Mouse (Mus musculus) hindbrain, embryonic 12.5 days (tissue): ENCODE results near the gene Olfr287. TPM values are rescaled to one million over a fixed set of nuclear protein-coding genes. Genes with fewer than 3 reads are reported as not detected.

Experiments
- ATAC-seq: fragments of 200-750 bp; cut with Nextera tagmentation; 2 replicates; pipeline ENCODE4 v1.8.0; 2017; ENCODE audit warnings: moderate TSS enrichment; ENCODE audit not compliant: low FRiP score
- H3K27ac ChIP-seq: fragments of 300-500 bp; sonication (generic); 2 replicates; pipeline ENCODE4 v1.5.1; 2016; ENCODE audit warnings: mild to moderate bottlenecking
- H3K27me3 ChIP-seq: fragments of 300-500 bp; sonication (generic); 2 replicates; pipeline ENCODE4 v1.6.1; 2016; ENCODE audit warnings: mild to moderate bottlenecking
- H3K36me3 ChIP-seq: fragments of 300-500 bp; sonication (generic); 2 replicates; pipeline ENCODE4 v1.6.1; 2016; ENCODE audit warnings: mild to moderate bottlenecking
- H3K4me1 ChIP-seq: fragments of 300-500 bp; sonication (generic); 2 replicates; pipeline ENCODE4 v1.6.1; 2016
- H3K4me2 ChIP-seq: fragments of 300-500 bp; sonication (generic); replicated peaks from 2 replicates; pipeline ENCODE4 v1.6.1; 2016; ENCODE audit warnings: mild to moderate bottlenecking
- H3K4me3 ChIP-seq: fragments of 300-500 bp; sonication (generic); 2 replicates; pipeline ENCODE4 v1.5.1; 2016; ENCODE audit warnings: mild to moderate bottlenecking
- H3K9ac ChIP-seq: fragments of 300-500 bp; sonication (generic); 2 replicates; pipeline ENCODE4 v1.6.1; 2016; ENCODE audit warnings: mild to moderate bottlenecking, moderate library complexity
- H3K9me3 ChIP-seq: fragments of 300-500 bp; sonication (generic); replicated peaks from 2 replicates; pipeline ENCODE4 v1.6.1; 2016; ENCODE audit warnings: mild to moderate bottlenecking
- WGBS: fragments of 180-500 bp; shearing (Covaris S2); methylation state at CpG from one replicate; pipeline ENCODE4 v1.1.7; 2016; 5-methylcytosine and 5-hydroxymethylcytosine counted together
- polyA plus RNA-seq: library from polyadenylated mRNA; unstranded; fragments of >200 nt; fragmentation: Nextera tagmentation; extraction: Ambion mirVana; gene quantifications from 2 replicates; pipeline ENCODE4 v1.2.1, GENCODE M21; 2016

The Olfr287 gene
- polyA plus RNA-seq, 1 experiment from 2014 or later: not detected

- peak; percentile 86 for ATAC-seq
- H3K27me3 ChIP-seq: peaks cover 47% of the 10 kb centered on the region
These were observed 53.8 kb downstream of the Olfr287 start, which contains the start of gene Ccdc184 for GRCm38 (mm10) chr15:98166963-98167644. TSS of gene Ccdc184 (plus strand) at chr15:98167158.

GRCm38 (mm10) chr15:98165525-98165924, 55.3 kb downstream of the Olfr287 start, which contains the start of gene Asb8:
TSS of gene Asb8 (minus strand) at chr15:98165625.
- no peaks in the 10 kb centered on the region for H3K36me3 ChIP-seq
- H3K27ac ChIP-seq: peak within 1 kb of the TSS; percentile 94; the same call in 1 of the 2 replicates
- peaks cover 37% of the 10 kb centered on the region for H3K4me1 ChIP-seq
- no peak within 1 kb of the TSS for H3K4me3 ChIP-seq
- ATAC-seq: no peak
- no peak within 1 kb of the TSS for H3K9ac ChIP-seq
- WGBS: 84% methylated on average over 5 of the region's 5 CpGs
- H3K9me3 ChIP-seq: no peaks in the 10 kb centered on the region
- H3K4me2 ChIP-seq: no peak within 1 kb of the TSS; the same call in 1 of the 2 replicates
- peaks cover 36% of the 10 kb centered on the region for H3K27me3 ChIP-seq

More at GRCm38 (mm10) chr15:98166963-98167644, 53.8 kb downstream of the Olfr287 start, which contains the start of gene Ccdc184:
- H3K4me2 ChIP-seq: peak within 1 kb of the TSS; percentile 76
- WGBS: under 1% methylated on average over 17 of the region's 18 CpGs
- H3K4me3 ChIP-seq: peak within 1 kb of the TSS; percentile 43
- peak within 1 kb of the TSS; percentile 65 for H3K9ac ChIP-seq
- no peaks in the 10 kb centered on the region for H3K9me3 ChIP-seq
- H3K4me1 ChIP-seq: peaks cover 36% of the 10 kb centered on the region
- no peaks in the 10 kb centered on the region for H3K36me3 ChIP-seq
- peak within 1 kb of the TSS; percentile 94 for H3K27ac ChIP-seq

- Histone ChIP-seq H3K4me1 (peaks cover 14% of the 10 kb centered on the region), H3K9ac (no peak overlapping the region), H3K4me3 (no peak overlapping the region), H3K9me3 (no peaks in the 10 kb centered on the region), H3K27ac (no peak overlapping the region), H3K4me2 (no peak overlapping the region), H3K27me3 (0 out of 2 replicates have a peak, but pooled peaks cover 11% of the 10 kb centered on the region), H3K36me3 (no peaks in the 10 kb centered on the region)
- 83% methylated on average over 4 of the region's 4 CpGs for WGBS
- ATAC-seq: no peak
These were observed 58.3 kb downstream of the Olfr287 start for GRCm38 (mm10) chr15:98162561-98162960.

GRCm38 (mm10) chr15:98161026-98161805, 59.6 kb downstream of the Olfr287 start:
- H3K4me3 ChIP-seq: no peak overlapping the region
- no peaks in the 10 kb centered on the region for H3K36me3 ChIP-seq
- peaks cover 7% of the 10 kb centered on the region; the same call in 1 of the 2 replicates for H3K4me1 ChIP-seq
- no peak overlapping the region for H3K27ac ChIP-seq
- no peak for ATAC-seq
- no peak overlapping the region for H3K9ac ChIP-seq
- H3K9me3 ChIP-seq: no peaks in the 10 kb centered on the region
- WGBS: 49% methylated on average over 19 of the region's 19 CpGs
- no peak overlapping the region for H3K4me2 ChIP-seq
- H3K27me3 ChIP-seq: 0 out of 2 replicates have a peak, but pooled peaks cover 11% of the 10 kb centered on the region

GRCm38 (mm10) chr15:98157253-98157652, 63.6 kb downstream of the Olfr287 start:
- Histone ChIP-seq H3K9me3 (no peaks in the 10 kb centered on the region), H3K9ac (no peak overlapping the region), H3K4me1 (peaks cover 7% of the 10 kb centered on the region; the same call in 1 of the 2 replicates), H3K4me3 (no peak overlapping the region), H3K27ac (no peak overlapping the region), H3K36me3 (no peaks in the 10 kb centered on the region), H3K4me2 (no peak overlapping the region), H3K27me3 (no peaks in the 10 kb centered on the region)
- no peak for ATAC-seq
- 83% methylated on average over 1 of the region's 1 CpGs for WGBS

Other genes starting within 250 kb of the Olfr287 start
- 459 and 487 TPM in 2 replicates for gene Col2a1, start 216.4 kb downstream of the Olfr287 start, polyA plus RNA-seq
- gene Pfkm, start 128.5 kb downstream of the Olfr287 start, polyA plus RNA-seq: 53.4 TPM in 2 replicates
- gene Senp1, start 127.3 kb downstream of the Olfr287 start, polyA plus RNA-seq: 38.7 and 39.1 TPM in 2 replicates
- gene Asb8, start 55.4 kb downstream of the Olfr287 start, polyA plus RNA-seq: 45.1 and 49.3 TPM in 2 replicates
- gene Ccdc184, start 53.9 kb downstream of the Olfr287 start, polyA plus RNA-seq: 24.7 and 26.7 TPM in 2 replicates
- not detected in 2 replicates for gene Olfr288, start 25.5 kb downstream of the Olfr287 start, polyA plus RNA-seq
- not detected in 2 replicates for gene Gm44579, start 79 bp downstream of the Olfr287 start, polyA plus RNA-seq
- not detected in 2 replicates for gene Olfr286, start 13.4 kb upstream of the Olfr287 start, polyA plus RNA-seq
- not detected in 2 replicates for gene H1fnt, start 36.2 kb upstream of the Olfr287 start, polyA plus RNA-seq
- 3.0 and 3.7 TPM in 2 replicates for gene Zfp641, start 75.1 kb upstream of the Olfr287 start, polyA plus RNA-seq
- not detected in 2 replicates for gene Olfr285, start 96.3 kb upstream of the Olfr287 start, polyA plus RNA-seq
- not detected in 2 replicates for gene Olfr284, start 119.9 kb upstream of the Olfr287 start, polyA plus RNA-seq
- gene Olfr283, start 159.9 kb upstream of the Olfr287 start, polyA plus RNA-seq: not detected in 2 replicates
- not detected in 2 replicates for gene Olfr282, start 210.2 kb upstream of the Olfr287 start, polyA plus RNA-seq
- gene Olfr281, start 231.5 kb upstream of the Olfr287 start, polyA plus RNA-seq: not detected in 2 replicates
- not detected in 2 replicates for gene OR5BS1P, start 248.8 kb upstream of the Olfr287 start, polyA plus RNA-seq